Mouse (Mus musculus): ENCODE measurements around the gene Tnfrsf13c. TPM values are rescaled to one million over a fixed set of nuclear protein-coding genes. Genes with fewer than 3 reads are reported as not detected.
A peak's percentile ranks its signal among the peaks of the same experiment; 100 is the strongest.

Tnfrsf13c gene
- polyA plus RNA-seq, 1 experiment from 2014 or later: 0.16 TPM

- Histone ChIP-seq H3K4me3 (ENCODE audit: low read depth, low read length) (no peak overlapping the region), H3K27ac (ENCODE audit: low read depth, low read length) (no peak overlapping the region), H3K4me1 (replicated peaks; ENCODE audit: control insufficient read depth, insufficient read depth, low read length) (peaks cover 9% of the 10 kb centered on the region), H3K36me3 (ENCODE audit: control insufficient read depth, insufficient read depth, low read length) (peaks cover 3% of the 10 kb centered on the region; the same call in 1 of the 2 replicates), H3K9me3 (ENCODE audit: control insufficient read depth, low read length) (no peaks in the 10 kb centered on the region), H3K4me2 (no peak overlapping the region), H3K9ac (ENCODE audit: low read depth, low read length) (no peak overlapping the region), H3K27me3 (replicated peaks; ENCODE audit: control insufficient read depth, insufficient read depth, low read length) (no peaks in the 10 kb centered on the region)
- 53% methylated on average over 10 of the region's 10 CpGs for WGBS
- DNase-seq (ENCODE audit: low spot score) (no peak), ATAC-seq (replicated peaks; ENCODE audit: low FRiP score) (peak; percentile 54; the same call in 1 of the 2 replicates)
Measured at GRCm38 (mm10) chr15:82235661-82236060, 11.5 kb upstream of the Tnfrsf13c start.

- no peak overlapping the region for H3K4me3 ChIP-seq (ENCODE audit: low read depth, low read length)
- no peaks in the 10 kb centered on the region for H3K9me3 ChIP-seq (ENCODE audit: control insufficient read depth, low read length)
- 83% methylated on average over 4 of the region's 4 CpGs for WGBS
- H3K9ac ChIP-seq (ENCODE audit: low read depth, low read length): no peak overlapping the region
- ATAC-seq (replicated peaks; ENCODE audit: low FRiP score) (no peak), DNase-seq (ENCODE audit: low spot score) (no peak)
- no peaks in the 10 kb centered on the region for H3K27me3 ChIP-seq (replicated peaks; ENCODE audit: control insufficient read depth, insufficient read depth, low read length)
- H3K4me1 ChIP-seq (replicated peaks; ENCODE audit: control insufficient read depth, insufficient read depth, low read length): peaks cover 22% of the 10 kb centered on the region
- peaks cover 3% of the 10 kb centered on the region; the same call in 1 of the 2 replicates for H3K36me3 ChIP-seq (ENCODE audit: control insufficient read depth, insufficient read depth, low read length)
- no peak overlapping the region for H3K4me2 ChIP-seq
- H3K27ac ChIP-seq (ENCODE audit: low read depth, low read length): no peak overlapping the region
Measured at GRCm38 (mm10) chr15:82232651-82233050, 8.5 kb upstream of the Tnfrsf13c start.

- Histone ChIP-seq H3K27me3 (replicated peaks; ENCODE audit: control insufficient read depth, insufficient read depth, low read length) (no peaks in the 10 kb centered on the region), H3K27ac (ENCODE audit: low read depth, low read length) (no peak overlapping the region), H3K4me1 (replicated peaks; ENCODE audit: control insufficient read depth, insufficient read depth, low read length) (peaks cover 22% of the 10 kb centered on the region), H3K4me2 (no peak overlapping the region), H3K4me3 (ENCODE audit: low read depth, low read length) (no peak overlapping the region), H3K36me3 (ENCODE audit: control insufficient read depth, insufficient read depth, low read length) (peaks cover 3% of the 10 kb centered on the region; the same call in 1 of the 2 replicates), H3K9me3 (ENCODE audit: control insufficient read depth, low read length) (no peaks in the 10 kb centered on the region), H3K9ac (ENCODE audit: low read depth, low read length) (no peak overlapping the region)
- ATAC-seq (replicated peaks; ENCODE audit: low FRiP score) (no peak), DNase-seq (ENCODE audit: low spot score) (no peak)
- WGBS: 70% methylated on average over 11 of the region's 11 CpGs
Measured at GRCm38 (mm10) chr15:82231591-82232378, 7.6 kb upstream of the Tnfrsf13c start.

- H3K27ac ChIP-seq (ENCODE audit: low read depth, low read length): no peak overlapping the region
- H3K27me3 ChIP-seq (replicated peaks; ENCODE audit: control insufficient read depth, insufficient read depth, low read length): no peaks in the 10 kb centered on the region
- H3K4me2 ChIP-seq: no peak overlapping the region
- peaks cover 21% of the 10 kb centered on the region for H3K4me1 ChIP-seq (replicated peaks; ENCODE audit: control insufficient read depth, insufficient read depth, low read length)
- ATAC-seq (replicated peaks; ENCODE audit: low FRiP score) (no peak), DNase-seq (ENCODE audit: low spot score) (no peak)
- H3K9me3 ChIP-seq (ENCODE audit: control insufficient read depth, low read length): no peaks in the 10 kb centered on the region
- H3K4me3 ChIP-seq (ENCODE audit: low read depth, low read length): no peak overlapping the region
- peaks cover 3% of the 10 kb centered on the region; the same call in 1 of the 2 replicates for H3K36me3 ChIP-seq (ENCODE audit: control insufficient read depth, insufficient read depth, low read length)
- 73% methylated on average over 4 of the region's 4 CpGs for WGBS
- no peak overlapping the region for H3K9ac ChIP-seq (ENCODE audit: low read depth, low read length)
Measured at GRCm38 (mm10) chr15:82231100-82231499, 6.9 kb upstream of the Tnfrsf13c start.

GRCm38 (mm10) chr15:82230098-82230611, 6.0 kb upstream of the Tnfrsf13c start:
- peak overlapping the region; percentile 69 for H3K27ac ChIP-seq (ENCODE audit: low read depth, low read length)
- H3K27me3 ChIP-seq (replicated peaks; ENCODE audit: control insufficient read depth, insufficient read depth, low read length): peaks cover 4% of the 10 kb centered on the region
- H3K4me3 ChIP-seq (ENCODE audit: low read depth, low read length): no peak overlapping the region
- H3K4me2 ChIP-seq: peak overlapping the region; percentile 40
- H3K9ac ChIP-seq (ENCODE audit: low read depth, low read length): peak overlapping the region; percentile 56; the same call in 1 of the 2 replicates
- H3K4me1 ChIP-seq (replicated peaks; ENCODE audit: control insufficient read depth, insufficient read depth, low read length): peaks cover 13% of the 10 kb centered on the region
- DNase-seq (ENCODE audit: low spot score) (no peak), ATAC-seq (replicated peaks; ENCODE audit: low FRiP score) (peak; percentile 50)
- H3K9me3 ChIP-seq (ENCODE audit: control insufficient read depth, low read length): no peaks in the 10 kb centered on the region
- H3K36me3 ChIP-seq (ENCODE audit: control insufficient read depth, insufficient read depth, low read length): peaks cover 3% of the 10 kb centered on the region; the same call in 1 of the 2 replicates
- 64% methylated on average over 6 of the region's 6 CpGs for WGBS

- Histone ChIP-seq H3K36me3 (ENCODE audit: control insufficient read depth, insufficient read depth, low read length) (peaks cover 3% of the 10 kb centered on the region; the same call in 1 of the 2 replicates), H3K4me1 (replicated peaks; ENCODE audit: control insufficient read depth, insufficient read depth, low read length) (peaks cover 16% of the 10 kb centered on the region), H3K4me2 (peak overlapping the region; percentile 40), H3K4me3 (ENCODE audit: low read depth, low read length) (no peak overlapping the region), H3K27me3 (replicated peaks; ENCODE audit: control insufficient read depth, insufficient read depth, low read length) (peaks cover 9% of the 10 kb centered on the region), H3K27ac (ENCODE audit: low read depth, low read length) (peak overlapping the region; percentile 69), H3K9me3 (ENCODE audit: control insufficient read depth, low read length) (no peaks in the 10 kb centered on the region), H3K9ac (ENCODE audit: low read depth, low read length) (peak overlapping the region; percentile 56; the same call in 1 of the 2 replicates)
- no peak for DNase-seq (ENCODE audit: low spot score)
- 44% methylated on average over 11 of the region's 11 CpGs for WGBS
- peak; percentile 91 for ATAC-seq (replicated peaks; ENCODE audit: low FRiP score)
Measured at GRCm38 (mm10) chr15:82229542-82230045, 5.4 kb upstream of the Tnfrsf13c start.

GRCm38 (mm10) chr15:82225769-82226168, 1.6 kb upstream of the Tnfrsf13c start:
- no peak overlapping the region for H3K9ac ChIP-seq (ENCODE audit: low read depth, low read length)
- no peak overlapping the region for H3K4me3 ChIP-seq (ENCODE audit: low read depth, low read length)
- H3K36me3 ChIP-seq (ENCODE audit: control insufficient read depth, insufficient read depth, low read length): no peaks in the 10 kb centered on the region
- peaks cover 36% of the 10 kb centered on the region for H3K27me3 ChIP-seq (replicated peaks; ENCODE audit: control insufficient read depth, insufficient read depth, low read length)
- ATAC-seq (replicated peaks; ENCODE audit: low FRiP score): no peak
- no peaks in the 10 kb centered on the region for H3K9me3 ChIP-seq (ENCODE audit: control insufficient read depth, low read length)
- DNase-seq (ENCODE audit: low spot score): no peak
- whole genome bisulfite sequencing: 73% methylated on average over 5 of the region's 5 CpGs
- H3K27ac ChIP-seq (ENCODE audit: low read depth, low read length): no peak overlapping the region
- peaks cover 19% of the 10 kb centered on the region for H3K4me1 ChIP-seq (replicated peaks; ENCODE audit: control insufficient read depth, insufficient read depth, low read length)
- H3K4me2 ChIP-seq: no peak overlapping the region

GRCm38 (mm10) chr15:82224602-82225215, 540 bp upstream of the Tnfrsf13c start:
- Histone ChIP-seq H3K4me1 (replicated peaks; ENCODE audit: control insufficient read depth, insufficient read depth, low read length) (peaks cover 12% of the 10 kb centered on the region), H3K4me2 (peak overlapping the region; percentile 75), H3K27ac (ENCODE audit: low read depth, low read length) (no peak overlapping the region), H3K9ac (ENCODE audit: low read depth, low read length) (no peak overlapping the region), H3K4me3 (ENCODE audit: low read depth, low read length) (peak overlapping the region; percentile 42), H3K36me3 (ENCODE audit: control insufficient read depth, insufficient read depth, low read length) (no peaks in the 10 kb centered on the region), H3K27me3 (replicated peaks; ENCODE audit: control insufficient read depth, insufficient read depth, low read length) (peaks cover 36% of the 10 kb centered on the region), H3K9me3 (ENCODE audit: control insufficient read depth, low read length) (no peaks in the 10 kb centered on the region)
- 36% methylated on average over 7 of the region's 7 CpGs for WGBS
- DNase-seq (ENCODE audit: low spot score) (no peak), ATAC-seq (replicated peaks; ENCODE audit: low FRiP score) (0 out of 2 replicates have a peak, but pooled peaks have one; percentile 15)
